Mouse (Mus musculus) ES-Bruce4 (cell line): ENCODE data around the gene Mlf2. TPM values are rescaled to one million over a fixed set of nuclear protein-coding genes. Genes with fewer than 3 reads are reported as not detected.

Experiments used
- H3K27ac ChIP-seq: 2 replicates; pipeline ENCODE4 v1.5.1; 2012; ENCODE audit warnings: low read length, inconsistent platforms; ENCODE audit not compliant: insufficient read depth
- H3K27me3 ChIP-seq: 2 replicates; pipeline ENCODE4 v1.6.1; 2012; ENCODE audit warnings: mild to moderate bottlenecking, low read length, inconsistent platforms; ENCODE audit not compliant: control insufficient read depth, poor library complexity, insufficient read depth, severe bottlenecking
- H3K36me3 ChIP-seq: 2 replicates; pipeline ENCODE4 v1.6.1; 2012; ENCODE audit warnings: inconsistent platforms, mild to moderate bottlenecking, low read length, moderate library complexity; ENCODE audit not compliant: control insufficient read depth, poor library complexity, insufficient read depth, severe bottlenecking
- H3K4me1 ChIP-seq: one replicate; pipeline ENCODE4 v1.8.1; 2011; ENCODE audit warnings: low read length; ENCODE audit not compliant: control insufficient read depth, insufficient read depth
- H3K4me3 ChIP-seq: 2 replicates; pipeline ENCODE4 v1.5.1; 2011; ENCODE audit warnings: low read depth, mild to moderate bottlenecking, low read length
- H3K9ac ChIP-seq: 2 replicates; pipeline ENCODE4 v1.6.1; 2012; ENCODE audit warnings: low read depth, mild to moderate bottlenecking, inconsistent platforms; ENCODE audit not compliant: poor library complexity, severe bottlenecking
- H3K9me3 ChIP-seq: replicated peaks from 2 replicates; pipeline ENCODE4 v1.6.1; 2012; ENCODE audit warnings: mild to moderate bottlenecking, low read length, inconsistent platforms; ENCODE audit not compliant: control insufficient read depth, poor library complexity, insufficient read depth, severe bottlenecking
- CTCF ChIP-seq: IDR thresholded peaks from one replicate; pipeline ENCODE4 v1.8.1; 2011; ENCODE audit warnings: low read depth, low read length
- EP300 ChIP-seq: IDR thresholded peaks from 2 replicates; pipeline ENCODE4 v1.6.1; 2011; ENCODE audit warnings: low read depth, low read length; ENCODE audit not compliant: insufficient read depth
- POLR2A ChIP-seq: IDR thresholded peaks from one replicate; pipeline ENCODE4 v1.8.1; 2011; ENCODE audit warnings: low read length; ENCODE audit not compliant: insufficient read depth
- polyA plus RNA-seq: library from polyadenylated mRNA; stranded (reverse); fragments of >200 nt; gene quantifications from 2 replicates; pipeline ENCODE4 v1.2.4, GENCODE M21; 2011; ENCODE audit warnings: low read depth; ENCODE audit not compliant: missing spikeins, insufficient read depth, insufficient read length

Gene Mlf2
- polyA plus RNA-seq, 1 experiment, result 263 TPM

DNA sequence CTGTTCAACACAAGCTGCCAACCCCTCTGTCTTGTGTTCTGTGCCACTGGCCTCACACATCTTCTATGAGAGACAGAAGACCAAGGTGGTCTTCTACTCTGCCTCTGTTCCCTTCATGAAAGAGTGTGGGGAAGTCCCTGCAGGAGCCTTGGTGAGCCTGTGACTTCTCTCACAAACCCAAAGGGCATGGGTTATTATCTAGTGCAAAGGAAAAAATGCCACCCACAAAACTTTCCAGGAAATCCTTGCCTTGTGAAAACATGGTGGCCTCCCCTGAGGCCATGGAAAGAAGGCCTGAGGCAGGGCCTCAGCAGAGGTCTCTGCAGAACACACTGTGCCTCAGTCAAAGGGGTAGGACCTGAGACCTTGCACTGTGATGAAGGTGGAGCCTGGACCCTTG lies 29.3 kb upstream of the Mlf2 start:
- no peak for TF ChIP-seq CTCF
- TF ChIP-seq EP300, result no peak
- TF ChIP-seq POLR2A, result no peak
- H3K4me3 ChIP-seq, result no peak overlapping the region
- no peaks in the 10 kb centered on the region for H3K36me3 ChIP-seq
- H3K27me3 ChIP-seq, result no peaks in the 10 kb centered on the region
- peaks cover 12% of the 10 kb centered on the region for H3K4me1 ChIP-seq
- no peak overlapping the region for H3K27ac ChIP-seq
- H3K9me3 ChIP-seq, result no peaks in the 10 kb centered on the region
- H3K9ac ChIP-seq, result no peak overlapping the region

DNA sequence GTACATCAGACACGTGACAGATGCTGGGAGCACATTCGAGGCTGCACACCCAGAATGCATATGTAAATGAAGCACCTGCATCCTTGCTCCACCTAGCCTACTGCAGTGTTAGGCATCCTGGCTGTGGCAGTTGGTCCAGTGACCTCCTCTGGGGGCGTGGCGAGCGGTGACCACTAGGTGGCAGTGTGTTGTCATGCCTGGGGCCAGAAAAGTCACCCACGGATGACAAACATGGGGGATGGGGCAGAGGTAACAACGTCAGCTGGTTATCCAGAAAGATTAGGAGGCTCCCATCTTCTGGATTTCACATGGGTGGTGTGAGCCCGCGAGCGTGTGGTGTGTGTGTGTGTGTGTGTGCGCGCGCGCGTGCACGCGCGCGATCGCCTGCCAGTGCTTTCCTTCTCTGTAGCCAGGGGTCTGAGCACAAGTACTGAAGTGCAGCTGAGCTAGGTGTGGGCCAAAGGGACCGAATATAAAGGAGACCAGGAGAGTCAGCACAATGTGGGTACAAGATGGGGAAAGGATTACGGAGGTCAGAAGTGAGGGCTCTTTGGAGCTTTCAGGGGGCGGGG lies 27.5 kb upstream of the Mlf2 start:
- TF ChIP-seq POLR2A (no peak), CTCF (peak; percentile 94), EP300 (peak; percentile 98)
- peak overlapping the region; percentile 95 for H3K27ac ChIP-seq
- H3K27me3 ChIP-seq, result no peaks in the 10 kb centered on the region
- peak overlapping the region; percentile 57 for H3K9ac ChIP-seq
- no peaks in the 10 kb centered on the region for H3K9me3 ChIP-seq
- H3K36me3 ChIP-seq, result no peaks in the 10 kb centered on the region
- peaks cover 10% of the 10 kb centered on the region for H3K4me1 ChIP-seq
- peak overlapping the region; percentile 54 for H3K4me3 ChIP-seq

DNA sequence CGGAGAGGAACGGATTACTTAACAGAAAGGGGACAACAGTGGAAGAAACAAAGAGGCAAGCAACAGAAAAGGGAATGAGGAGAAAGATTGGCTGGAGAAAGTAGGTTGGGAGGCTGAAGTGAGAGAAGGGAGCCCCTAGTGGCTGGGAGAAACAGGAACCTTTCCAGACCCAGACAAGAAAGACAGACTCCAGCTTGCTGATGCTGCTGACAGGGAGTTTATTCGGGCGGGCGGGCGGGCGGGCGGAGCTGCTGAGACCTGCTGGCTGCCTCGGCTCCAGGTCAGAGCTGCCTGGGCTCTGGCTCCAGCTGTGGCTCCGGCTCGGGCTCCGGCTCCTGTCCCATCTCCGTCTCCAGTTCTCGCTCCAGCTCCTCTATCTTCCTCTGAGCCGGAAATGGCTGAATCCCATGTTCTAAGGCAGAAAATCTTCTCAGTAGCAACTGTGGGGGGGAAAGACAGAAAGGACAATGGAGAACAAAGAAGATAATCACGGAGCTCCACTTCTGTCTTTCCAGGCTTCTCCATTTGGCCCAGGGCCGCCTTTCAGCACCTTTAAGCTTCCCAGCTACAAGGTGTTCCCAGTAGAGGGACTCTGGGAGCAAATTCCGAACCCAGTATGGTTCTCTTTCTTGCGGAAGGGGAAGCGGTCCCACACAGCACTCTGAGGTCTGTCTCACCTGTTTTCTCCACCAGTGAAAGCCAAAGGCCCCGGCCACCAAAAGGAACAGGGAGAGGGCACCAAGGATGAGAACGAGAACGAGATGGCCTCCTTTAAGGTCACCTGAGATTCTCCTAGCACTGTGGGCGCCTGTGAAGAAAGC lies 26.8 kb upstream of the Mlf2 start:
- TF ChIP-seq CTCF (peak; percentile 49), EP300 (no peak)

DNA sequence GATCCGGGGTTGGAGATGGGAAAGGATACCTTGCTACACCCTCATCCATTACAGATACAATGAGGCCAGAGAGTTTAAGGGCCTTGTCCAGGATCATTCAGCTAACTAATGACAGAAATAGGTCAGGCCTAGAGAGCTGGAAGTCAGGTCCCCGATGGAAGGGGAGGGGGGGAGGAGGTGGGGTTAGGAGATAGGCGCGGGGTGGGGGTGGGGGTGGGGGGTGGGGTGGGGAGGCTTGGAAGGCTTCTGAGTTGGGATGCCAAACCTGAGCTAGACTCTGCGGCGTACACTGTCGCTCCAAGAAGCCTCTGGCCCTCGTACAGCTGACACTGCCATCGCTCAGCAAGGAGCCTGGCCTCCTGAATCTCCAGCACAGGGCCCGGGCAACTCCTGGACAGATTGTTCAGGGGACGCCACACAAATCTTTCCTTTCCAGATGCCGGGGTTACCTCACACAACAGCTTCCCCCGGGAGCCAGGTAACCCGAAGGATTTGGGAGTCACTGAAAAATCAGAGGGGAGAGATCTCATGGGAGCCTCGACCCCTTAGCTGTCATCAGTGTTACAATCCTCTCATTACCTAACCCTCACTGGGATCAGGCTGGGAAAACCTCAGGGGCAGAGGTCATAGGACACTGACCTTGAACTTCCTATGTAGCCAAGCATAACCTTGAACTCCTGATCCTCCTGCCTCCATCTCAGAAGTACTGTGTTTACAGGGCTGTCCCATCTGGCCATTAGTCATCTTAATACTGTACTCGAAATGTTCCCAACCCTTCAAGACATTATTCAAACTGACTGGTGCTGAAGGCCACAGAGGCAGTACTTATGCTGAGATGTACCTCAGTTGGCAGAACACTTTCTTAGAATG lies 26.0 kb upstream of the Mlf2 start:
- TF ChIP-seq CTCF, result no peak
- no peak for TF ChIP-seq EP300
- no peak for TF ChIP-seq POLR2A
- Histone ChIP-seq H3K27me3 (no peaks in the 10 kb centered on the region), H3K4me1 (peaks cover 9% of the 10 kb centered on the region), H3K9ac (peak overlapping the region; percentile 57), H3K36me3 (no peaks in the 10 kb centered on the region), H3K9me3 (no peaks in the 10 kb centered on the region), H3K4me3 (peak overlapping the region; percentile 70), H3K27ac (peak overlapping the region; percentile 98)

More for the DNA sequence above, 26.8 kb upstream of the Mlf2 start:
- H3K9ac ChIP-seq, result peak overlapping the region; percentile 57
- H3K9me3 ChIP-seq, result no peaks in the 10 kb centered on the region
- peaks cover 12% of the 10 kb centered on the region for H3K4me1 ChIP-seq
- H3K27ac ChIP-seq, result peak overlapping the region; percentile 98
- no peaks in the 10 kb centered on the region for H3K36me3 ChIP-seq
- H3K27me3 ChIP-seq, result no peaks in the 10 kb centered on the region
- H3K4me3 ChIP-seq, result peak overlapping the region; percentile 70

DNA sequence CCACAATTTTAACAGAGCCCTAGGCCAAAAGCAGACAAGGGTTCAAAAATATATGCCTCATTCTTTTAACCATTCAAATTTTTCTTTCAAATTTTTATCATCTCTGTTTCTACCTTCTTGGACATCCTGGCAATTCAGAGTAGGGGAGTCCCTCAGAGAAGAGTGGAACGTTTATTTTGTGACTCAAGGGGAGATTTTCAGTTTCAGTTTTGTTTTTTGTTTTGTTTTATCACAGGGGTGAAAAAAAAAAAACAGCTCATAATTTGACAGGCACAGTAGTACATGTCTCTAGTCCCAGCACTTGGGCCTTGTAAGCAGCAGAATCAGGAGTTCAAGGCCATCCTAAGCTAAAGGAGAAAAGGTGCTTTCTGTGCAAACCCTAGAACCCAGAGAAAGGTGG lies 23.4 kb upstream of the Mlf2 start:
- no peaks in the 10 kb centered on the region for H3K27me3 ChIP-seq
- no peak overlapping the region for H3K27ac ChIP-seq
- no peak for TF ChIP-seq POLR2A
- no peak for TF ChIP-seq EP300
- no peak for TF ChIP-seq CTCF
- H3K4me1 ChIP-seq, result peaks cover 2% of the 10 kb centered on the region
- H3K9me3 ChIP-seq, result no peaks in the 10 kb centered on the region
- H3K4me3 ChIP-seq, result no peak overlapping the region
- no peak overlapping the region for H3K9ac ChIP-seq
- H3K36me3 ChIP-seq, result no peaks in the 10 kb centered on the region
